In the genomic region with DNA sequence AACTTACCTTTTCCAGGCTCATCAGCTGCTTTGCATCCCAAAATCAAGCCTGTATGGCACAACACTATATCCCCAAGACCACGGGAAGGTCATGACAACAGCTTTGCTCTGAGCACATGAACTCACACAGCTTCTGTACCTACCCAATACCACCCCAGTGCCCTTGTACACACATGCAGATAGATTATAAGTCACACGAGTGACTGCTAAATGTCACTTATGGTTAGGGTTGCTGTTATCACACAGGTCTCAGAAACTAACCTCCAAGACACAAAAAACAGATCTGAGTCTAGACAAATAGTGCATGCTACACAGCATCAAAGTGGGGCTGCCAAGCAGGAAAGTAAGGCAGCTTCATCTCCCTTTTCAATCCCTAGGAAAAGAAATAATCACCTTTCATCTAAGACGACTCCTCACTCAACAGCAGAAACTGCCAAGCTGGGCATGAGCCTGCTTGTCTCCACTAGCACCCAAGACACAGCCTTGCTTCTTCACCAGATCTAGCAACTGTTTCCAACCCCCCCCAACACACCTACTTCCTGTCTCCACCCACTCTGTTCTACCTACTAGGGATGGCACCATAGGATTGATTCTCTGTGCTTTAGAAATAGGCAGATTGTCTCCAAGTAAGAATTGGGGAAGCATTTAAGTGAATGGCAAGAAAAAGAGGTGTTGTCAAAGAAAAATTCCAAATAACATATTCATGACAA, we compare ENCODE assay signal across 15 mouse cellular contexts.
DNase-seq lines count a peak whose midpoint lies in the region; ATAC-seq and TF ChIP-seq lines count a peak whose summit lies in the region.
"Had no signal": no experiment of that assay in that cellular context is flagged by ENCODE, and none has a peak within 500 bp of the region (broad histone marks: within the 10 kb centered on the region; RNA-seq: fewer than 3 reads in every experiment).

No protein-coding gene starts in this region.

- ATAC-seq in hindbrain, postnatal 0 days = no peak
- no peak for ATAC-seq in hindbrain, embryonic 12.5 days (ENCODE audit: low FRiP score)
- peak; percentile 72 for ATAC-seq in CD4-positive, CD25-positive, alpha-beta regulatory T cell, adult 4 months
- no peak for ATAC-seq in stomach, postnatal 0 days (ENCODE audit: low FRiP score, low TSS enrichment)
- ATAC-seq in intestine, postnatal 0 days = no peak

- no peaks in the 10 kb centered on the region for H3K27me3 ChIP-seq in hindbrain, postnatal 0 days (ENCODE audit: insufficient read depth, low read length)
- no peaks in the 10 kb centered on the region for H3K27me3 ChIP-seq in hindbrain, embryonic 12.5 days
- no peaks in the 10 kb centered on the region for H3K27me3 ChIP-seq in stomach, postnatal 0 days (ENCODE audit: control insufficient read depth, insufficient read depth, low read length)
- no peaks in the 10 kb centered on the region for H3K27me3 ChIP-seq in intestine, postnatal 0 days (replicated peaks; ENCODE audit: control insufficient read depth, insufficient read depth, low read length)
- H3K27me3 ChIP-seq: hindbrain, embryonic 13.5 days had no signal

- H3K4me2 ChIP-seq in hindbrain, postnatal 0 days (ENCODE audit: low read depth, low read length) = no peak overlapping the region
- H3K4me2 ChIP-seq in hindbrain, embryonic 12.5 days (replicated peaks) = no peak overlapping the region
- H3K4me2 ChIP-seq in stomach, postnatal 0 days (replicated peaks; ENCODE audit: low read depth) = no peak overlapping the region
- no peak overlapping the region for H3K4me2 ChIP-seq in intestine, postnatal 0 days (replicated peaks; ENCODE audit: low read depth)
- H3K4me2 ChIP-seq: hindbrain, embryonic 13.5 days had no signal

- no peak for TF ChIP-seq CTCF in hindbrain, postnatal 0 days (IDR thresholded peaks at IDR 0.05; ENCODE audit: low read depth)
- TF ChIP-seq CTCF in stomach, postnatal 0 days (IDR thresholded peaks at IDR 0.05; ENCODE audit: low read depth) = no peak
- TF ChIP-seq CTCF in intestine, postnatal 0 days (IDR thresholded peaks at IDR 0.05; ENCODE audit: low read depth) = no peak

- 0 out of 2 replicates have a peak overlapping the region, but pooled peaks have one; percentile 15 for H3K27ac ChIP-seq in hindbrain, postnatal 0 days
- H3K27ac ChIP-seq in hindbrain, embryonic 12.5 days = no peak overlapping the region
- H3K27ac ChIP-seq in stomach, postnatal 0 days (replicated peaks) = 0 out of 2 replicates have a peak overlapping the region, but pooled peaks have one; percentile 8
- H3K27ac ChIP-seq in intestine, postnatal 0 days (ENCODE audit: low read depth, low read length) = no peak overlapping the region
- H3K27ac ChIP-seq: hindbrain, embryonic 13.5 days; macrophage had no signal

- H3K4me1 ChIP-seq in hindbrain, postnatal 0 days (ENCODE audit: insufficient read depth, low read length) = peaks cover 5% of the 10 kb centered on the region; the same call in 1 of the 2 replicates
- H3K4me1 ChIP-seq in hindbrain, embryonic 12.5 days = peaks cover 2% of the 10 kb centered on the region
- H3K4me1 ChIP-seq in stomach, postnatal 0 days (replicated peaks; ENCODE audit: control insufficient read depth, insufficient read depth) = no peaks in the 10 kb centered on the region; the same call in 1 of the 2 replicates
- no peaks in the 10 kb centered on the region; the same call in none of the 2 replicates for H3K4me1 ChIP-seq in intestine, postnatal 0 days (replicated peaks; ENCODE audit: control insufficient read depth, insufficient read depth, low read length)

- H3K9me3 ChIP-seq in hindbrain, postnatal 0 days (ENCODE audit: low read length) = no peaks in the 10 kb centered on the region
- no peaks in the 10 kb centered on the region for H3K9me3 ChIP-seq in hindbrain, embryonic 12.5 days (replicated peaks)
- no peaks in the 10 kb centered on the region for H3K9me3 ChIP-seq in stomach, postnatal 0 days (ENCODE audit: control insufficient read depth, low read length)
- H3K9me3 ChIP-seq in intestine, postnatal 0 days (ENCODE audit: control insufficient read depth) = no peaks in the 10 kb centered on the region
- H3K9me3 ChIP-seq: hindbrain, embryonic 13.5 days had no signal

- DNase-seq in hindbrain, postnatal 0 days (ENCODE audit: low spot score) = no peak
- peak; percentile 72 for DNase-seq in induced T-regulatory cell, adult 2 months (ENCODE audit: low read depth)
- no peak for DNase-seq in stomach, postnatal 0 days (ENCODE audit: low spot score)
- DNase-seq in layer of hippocampus, adult 9-11 months = no peak
- DNase-seq in testis, postnatal 10 days (ENCODE audit: low spot score) = no peak
- DNase-seq: cerebellum, postnatal 10 days; gastrocnemius, postnatal 10 days; kidney, postnatal 14 days had no signal

- no peaks in the 10 kb centered on the region for H3K36me3 ChIP-seq in hindbrain, postnatal 0 days (ENCODE audit: insufficient read depth, low read length)
- H3K36me3 ChIP-seq in hindbrain, embryonic 12.5 days = no peaks in the 10 kb centered on the region
- no peaks in the 10 kb centered on the region for H3K36me3 ChIP-seq in stomach, postnatal 0 days (ENCODE audit: control insufficient read depth, insufficient read depth, low read length)
- H3K36me3 ChIP-seq in intestine, postnatal 0 days (ENCODE audit: control insufficient read depth, insufficient read depth) = no peaks in the 10 kb centered on the region
- H3K36me3 ChIP-seq: hindbrain, embryonic 13.5 days had no signal

- 77% methylated on average over 3 of the region's 3 CpGs for WGBS in hindbrain, postnatal 0 days
- WGBS in hindbrain, embryonic 12.5 days = 88% methylated on average over 3 of the region's 3 CpGs
- WGBS in stomach, postnatal 0 days = 59% methylated on average over 3 of the region's 3 CpGs
- 66% methylated on average over 3 of the region's 3 CpGs for WGBS in intestine, postnatal 0 days

- no peak for TF ChIP-seq EP300 in stomach, postnatal 0 days (optimal IDR thresholded peaks at IDR 0.05)

- H3K9ac ChIP-seq in hindbrain, postnatal 0 days (replicated peaks; ENCODE audit: low read length) = no peak overlapping the region
- H3K9ac ChIP-seq in hindbrain, embryonic 12.5 days = no peak overlapping the region
- H3K9ac ChIP-seq in stomach, postnatal 0 days (ENCODE audit: low read length) = no peak overlapping the region
- no peak overlapping the region for H3K9ac ChIP-seq in intestine, postnatal 0 days (ENCODE audit: low read depth, low read length)
- H3K9ac ChIP-seq: hindbrain, embryonic 13.5 days had no signal

- no peak overlapping the region for H3K4me3 ChIP-seq in hindbrain, postnatal 0 days (ENCODE audit: low read length)
- no peak overlapping the region for H3K4me3 ChIP-seq in hindbrain, embryonic 12.5 days
- no peak overlapping the region for H3K4me3 ChIP-seq in stomach, postnatal 0 days (ENCODE audit: low read depth, low read length)
- no peak overlapping the region for H3K4me3 ChIP-seq in intestine, postnatal 0 days (ENCODE audit: low read depth, low read length)
- H3K4me3 ChIP-seq: erythroblast, embryonic 14.5 days; hindbrain, embryonic 13.5 days; myocyte had no signal

Comparison
In these comparisons a context has a peak if more than half of its experiments do, and no peak if none do; other contexts are left out.
1. H3K27ac ChIP-seq: peak in hindbrain, postnatal 0 days (single experiment) and stomach, postnatal 0 days (single experiment); none in hindbrain, embryonic 12.5 days (single experiment) and intestine, postnatal 0 days (single experiment).